Mouse (Mus musculus) liver, adult 2 months (tissue): ENCODE data around the gene Rfx7.

Experiments used
- CTCF ChIP-seq: fragments of 200-500 bp; IDR thresholded peaks from 2 replicates; pipeline ENCODE4 v1.5.1; 2011; ENCODE audit warnings: low read depth, low read length, control low read depth
- POLR2A ChIP-seq: fragments of 200-500 bp; IDR thresholded peaks from 2 replicates; pipeline ENCODE4 v1.6.1; 2011; ENCODE audit warnings: low read length, control low read depth; ENCODE audit not compliant: insufficient read depth; ENCODE audit errors: extremely low read depth

- no peak for TF ChIP-seq CTCF
- no peak for TF ChIP-seq POLR2A
These were observed 2.9 kb downstream of the Rfx7 start for GRCm38 (mm10) chr9:72534985-72535384.
